Mouse (Mus musculus) spleen, postnatal 14 days (tissue): Measurements from ENCODE around the gene St6galnac6.

ENCODE experiments used
- DNase-seq, 2 experiments: peaks; one replicate each; pipeline ENCODE4 v3.0.0; 2021 to 2022; ENCODE audit warnings: low spot score in 2 of 2

St6galnac6 gene

GRCm38 (mm10) chr2:32617109-32617508 is 17.6 kb downstream of the St6galnac6 start:
- DNase-seq, result no peak

GRCm38 (mm10) chr2:32617601-32618000 is 18.1 kb downstream of the St6galnac6 start:
- DNase-seq, result no peak

- no peak for DNase-seq
These were observed 18.5 kb downstream of the St6galnac6 start for GRCm38 (mm10) chr2:32618051-32618450.

- DNase-seq, result no peak
These were observed 21.4 kb downstream of the St6galnac6 start for GRCm38 (mm10) chr2:32620682-32621516.

- DNase-seq, result no peak
These were observed 22.0 kb downstream of the St6galnac6 start, which contains the start of gene Ak1 for GRCm38 (mm10) chr2:32621517-32621859. Ak1 (plus strand) TSS chr2:32621758.

- DNase-seq, result no peak
These were observed 24.7 kb downstream of the St6galnac6 start for GRCm38 (mm10) chr2:32624111-32624748.

- DNase-seq, result no peak
These were observed 25.8 kb downstream of the St6galnac6 start for GRCm38 (mm10) chr2:32625212-32625872.

GRCm38 (mm10) chr2:32625873-32626694 is 26.6 kb downstream of the St6galnac6 start:
- no peak for DNase-seq

- DNase-seq, result no peak
These were observed 27.9 kb downstream of the St6galnac6 start for GRCm38 (mm10) chr2:32627266-32628043.

GRCm38 (mm10) chr2:32628044-32628550 is 28.6 kb downstream of the St6galnac6 start:
- DNase-seq, result no peak

GRCm38 (mm10) chr2:32628729-32629128 is 29.2 kb downstream of the St6galnac6 start:
- no peak for DNase-seq

- no peak for DNase-seq
These were observed 29.9 kb downstream of the St6galnac6 start for GRCm38 (mm10) chr2:32629276-32629976.

- no peak for DNase-seq
These were observed 30.5 kb downstream of the St6galnac6 start for GRCm38 (mm10) chr2:32630036-32630435.

GRCm38 (mm10) chr2:32631046-32631445 is 31.5 kb downstream of the St6galnac6 start:
- DNase-seq, result no peak

GRCm38 (mm10) chr2:32631737-32632394 is 32.4 kb downstream of the St6galnac6 start:
- peak; percentile 58 to 75 for DNase-seq

- DNase-seq, result no peak
These were observed 34.2 kb downstream of the St6galnac6 start for GRCm38 (mm10) chr2:32633660-32634059.

GRCm38 (mm10) chr2:32634277-32635105 is 35.0 kb downstream of the St6galnac6 start:
- DNase-seq, result no peak

- no peak for DNase-seq
These were observed 37.1 kb downstream of the St6galnac6 start for GRCm38 (mm10) chr2:32636617-32637016.
